Mouse (Mus musculus): ENCODE results near the gene C130032M10Rik. TPM values are rescaled to one million over a fixed set of nuclear protein-coding genes. Genes with fewer than 3 reads are reported as not detected.
A peak's percentile ranks its signal among the peaks of the same experiment; 100 is the strongest.

Gene C130032M10Rik
- polyA plus RNA-seq, 1 experiment = not detected

DNA sequence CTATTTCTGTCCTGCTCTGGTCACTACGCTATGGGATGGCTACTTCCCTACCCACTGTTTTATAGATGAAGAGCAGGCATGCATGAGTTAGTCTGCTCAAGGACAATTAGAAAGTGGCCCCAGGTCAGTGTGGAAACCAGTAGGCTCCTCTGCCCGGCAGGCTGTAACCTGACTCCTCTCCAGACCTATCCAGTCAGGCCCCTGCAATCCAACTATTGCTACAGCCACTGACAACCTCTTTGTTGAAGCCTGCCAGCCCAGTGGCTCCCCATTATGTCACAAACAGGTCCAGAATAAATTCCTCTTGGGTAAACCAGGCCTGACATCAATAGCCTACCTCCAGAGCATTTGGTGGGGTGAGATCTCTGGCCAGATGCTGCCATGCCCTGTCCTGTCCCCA lies 21.1 kb downstream of the C130032M10Rik start:
- no peak for DNase-seq (ENCODE audit: low read depth)
- TF ChIP-seq POLR2A (IDR thresholded peaks at IDR 0.05; ENCODE audit: borderline replicate concordance, extremely low read depth, insufficient read depth, insufficient read length, poor library complexity, severe bottlenecking) (no peak), CTCF (IDR thresholded peaks at IDR 0.05; ENCODE audit: borderline replicate concordance, extremely low read depth, insufficient read depth, insufficient read length) (no peak)

DNA sequence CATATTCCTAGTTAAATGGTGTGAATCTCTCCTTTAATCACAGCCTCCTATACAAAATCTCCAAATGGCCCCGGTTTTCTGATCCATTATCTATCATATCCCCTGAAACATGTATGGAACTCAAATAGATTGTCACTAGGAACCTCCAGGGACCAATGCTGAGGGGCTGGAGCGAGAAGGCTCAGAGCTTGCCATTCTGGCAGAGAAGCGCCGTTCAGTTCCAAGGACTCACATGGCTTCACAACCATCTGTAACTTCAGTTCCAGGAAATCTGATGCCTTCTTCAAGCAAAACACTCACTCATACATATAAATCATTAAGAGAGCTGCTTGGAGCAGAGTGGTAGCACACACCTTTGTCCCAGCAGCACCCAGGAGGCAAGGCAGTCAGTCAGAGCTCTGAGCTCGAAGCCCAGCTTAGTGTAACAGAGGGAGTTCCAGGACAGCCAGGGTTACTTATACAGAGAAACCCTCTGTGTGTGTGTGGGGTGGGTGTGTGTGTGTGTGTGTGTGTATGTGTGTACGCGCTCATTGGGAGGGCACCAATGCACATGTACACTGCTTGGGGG lies 23.6 kb downstream of the C130032M10Rik start:
- DNase-seq (ENCODE audit: low read depth) = no peak
- TF ChIP-seq CTCF (IDR thresholded peaks at IDR 0.05; ENCODE audit: borderline replicate concordance, extremely low read depth, insufficient read depth, insufficient read length) (no peak), POLR2A (IDR thresholded peaks at IDR 0.05; ENCODE audit: borderline replicate concordance, extremely low read depth, insufficient read depth, insufficient read length, poor library complexity, severe bottlenecking) (no peak)

DNA sequence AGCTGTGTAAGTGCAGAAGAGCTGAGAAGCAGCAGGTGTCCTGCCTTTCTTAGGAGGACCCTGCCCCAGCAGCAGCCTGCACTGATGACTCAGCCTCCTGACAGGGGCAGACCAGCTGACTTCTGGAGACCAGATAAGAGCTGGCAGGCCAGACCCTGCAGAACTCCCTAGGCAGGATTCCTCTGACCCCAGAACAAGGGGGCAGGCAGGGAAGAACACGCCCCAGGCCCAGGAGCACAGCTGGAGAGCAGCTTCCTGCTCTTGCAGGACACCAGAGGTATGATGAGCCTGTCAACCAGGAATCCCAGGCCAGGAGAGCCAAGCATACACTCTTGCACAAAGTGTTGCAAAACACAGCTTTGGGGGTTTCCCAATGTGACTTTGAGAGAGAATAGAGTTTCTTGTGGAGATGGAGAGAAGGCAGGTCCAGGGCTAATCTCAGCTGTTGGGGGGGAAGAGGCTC lies 25.8 kb downstream of the C130032M10Rik start:
- no peak for DNase-seq (ENCODE audit: low read depth)

DNA sequence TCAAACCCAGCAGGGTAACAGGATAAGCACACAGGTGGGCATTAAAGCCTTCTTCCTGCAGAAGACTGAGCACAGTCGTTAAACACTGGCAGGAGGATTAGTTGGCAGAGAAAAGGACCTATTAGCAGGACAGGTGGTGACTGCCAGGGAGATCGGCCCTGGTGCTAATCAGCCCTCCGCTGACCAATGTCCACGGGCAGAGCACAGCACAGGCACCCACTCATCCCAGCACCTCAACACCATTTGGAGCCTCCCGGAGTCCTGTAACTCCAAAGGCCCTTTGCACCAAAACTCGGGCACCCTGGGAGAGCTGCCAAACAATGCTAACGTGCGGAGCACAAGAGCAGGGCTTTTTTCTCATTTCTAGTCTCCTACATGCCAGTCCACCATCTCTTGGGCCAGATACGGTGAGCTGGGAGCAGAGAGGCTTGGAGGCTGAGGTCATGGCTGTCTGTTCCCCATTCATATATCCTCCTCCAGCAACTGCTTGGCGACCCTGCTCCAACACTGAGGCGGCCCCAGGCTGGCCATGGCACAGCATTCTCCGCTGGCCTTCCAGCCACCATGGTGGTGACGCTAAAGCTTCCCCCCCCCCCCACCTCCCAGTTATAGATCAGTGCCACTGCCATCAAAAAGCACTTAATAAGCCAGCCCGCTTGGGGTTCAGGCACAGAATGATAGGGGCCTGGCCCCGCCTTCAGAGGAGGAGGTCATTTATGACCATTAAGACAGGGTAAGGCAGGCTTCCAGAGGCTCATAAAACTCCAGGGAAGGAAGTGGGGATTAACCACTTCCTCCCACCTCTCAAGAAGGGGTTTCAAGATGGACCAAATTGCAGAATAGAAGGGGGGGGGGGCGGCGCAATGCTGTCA lies 28.6 kb downstream of the C130032M10Rik start:
- no peak for DNase-seq (ENCODE audit: low read depth)

More for the DNA sequence above, 25.8 kb downstream of the C130032M10Rik start:
- TF ChIP-seq CTCF (IDR thresholded peaks at IDR 0.05; ENCODE audit: borderline replicate concordance, extremely low read depth, insufficient read depth, insufficient read length) = no peak
- no peak for TF ChIP-seq POLR2A (IDR thresholded peaks at IDR 0.05; ENCODE audit: borderline replicate concordance, extremely low read depth, insufficient read depth, insufficient read length, poor library complexity, severe bottlenecking)

DNA sequence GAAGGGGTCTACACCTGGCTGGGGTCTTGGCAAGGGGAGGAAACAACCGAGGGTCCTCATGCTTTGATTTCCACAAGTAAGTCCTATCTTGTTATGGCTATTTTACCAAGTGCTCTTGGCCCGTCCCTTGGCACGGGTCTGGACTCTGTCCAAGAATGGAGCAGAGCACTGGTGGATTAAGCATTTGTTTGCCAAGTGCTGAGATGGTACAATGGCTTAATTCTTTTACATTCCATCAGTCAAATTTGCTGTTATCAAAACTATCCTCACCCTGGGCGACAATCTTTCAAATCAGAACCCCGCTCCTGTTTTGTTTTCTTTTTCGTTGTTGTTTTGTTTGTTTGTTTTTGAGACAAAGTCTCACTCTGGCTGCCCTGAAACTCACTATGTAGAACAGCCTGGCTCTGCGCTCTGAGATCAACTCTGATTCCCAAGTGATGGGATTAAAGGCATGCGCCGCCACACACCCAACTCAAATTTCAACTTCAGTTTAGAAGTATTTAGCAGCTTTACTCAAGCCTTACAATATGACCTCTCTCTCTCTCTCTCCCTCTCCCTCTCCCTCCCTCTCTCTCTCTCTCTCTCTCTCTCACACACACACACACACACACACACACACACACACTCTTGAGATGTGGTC lies 29.4 kb downstream of the C130032M10Rik start:
- TF ChIP-seq POLR2A (IDR thresholded peaks at IDR 0.05; ENCODE audit: borderline replicate concordance, extremely low read depth, insufficient read depth, insufficient read length, poor library complexity, severe bottlenecking) = no peak
- no peak for TF ChIP-seq CTCF (IDR thresholded peaks at IDR 0.05; ENCODE audit: borderline replicate concordance, extremely low read depth, insufficient read depth, insufficient read length)
- DNase-seq (ENCODE audit: low read depth) = peak; percentile 71

More for the DNA sequence above, 28.6 kb downstream of the C130032M10Rik start:
- TF ChIP-seq CTCF (IDR thresholded peaks at IDR 0.05; ENCODE audit: borderline replicate concordance, extremely low read depth, insufficient read depth, insufficient read length) (no peak), POLR2A (IDR thresholded peaks at IDR 0.05; ENCODE audit: borderline replicate concordance, extremely low read depth, insufficient read depth, insufficient read length, poor library complexity, severe bottlenecking) (no peak)

DNA sequence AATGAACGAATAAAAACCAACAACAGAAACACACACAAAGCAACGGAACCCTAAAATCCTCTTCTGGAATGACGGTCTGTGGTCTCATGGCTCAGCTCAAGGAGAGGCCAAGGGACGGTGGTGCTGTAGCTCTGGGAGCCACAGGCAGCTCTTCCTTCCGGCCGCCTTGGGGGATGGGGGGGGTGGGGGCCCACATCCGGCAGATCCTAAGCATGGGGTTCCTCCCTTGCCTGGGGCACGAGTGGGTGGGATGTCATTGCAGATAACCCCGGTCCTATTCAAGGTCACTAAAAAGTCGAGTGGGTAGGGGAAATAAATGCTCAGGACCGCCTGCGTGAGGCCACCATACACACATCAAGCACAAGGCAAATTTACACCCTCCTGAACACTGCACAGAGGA lies 31.3 kb downstream of the C130032M10Rik start:
- no peak for DNase-seq (ENCODE audit: low read depth)
- no peak for TF ChIP-seq CTCF (IDR thresholded peaks at IDR 0.05; ENCODE audit: borderline replicate concordance, extremely low read depth, insufficient read depth, insufficient read length)
- no peak for TF ChIP-seq POLR2A (IDR thresholded peaks at IDR 0.05; ENCODE audit: borderline replicate concordance, extremely low read depth, insufficient read depth, insufficient read length, poor library complexity, severe bottlenecking)

DNA sequence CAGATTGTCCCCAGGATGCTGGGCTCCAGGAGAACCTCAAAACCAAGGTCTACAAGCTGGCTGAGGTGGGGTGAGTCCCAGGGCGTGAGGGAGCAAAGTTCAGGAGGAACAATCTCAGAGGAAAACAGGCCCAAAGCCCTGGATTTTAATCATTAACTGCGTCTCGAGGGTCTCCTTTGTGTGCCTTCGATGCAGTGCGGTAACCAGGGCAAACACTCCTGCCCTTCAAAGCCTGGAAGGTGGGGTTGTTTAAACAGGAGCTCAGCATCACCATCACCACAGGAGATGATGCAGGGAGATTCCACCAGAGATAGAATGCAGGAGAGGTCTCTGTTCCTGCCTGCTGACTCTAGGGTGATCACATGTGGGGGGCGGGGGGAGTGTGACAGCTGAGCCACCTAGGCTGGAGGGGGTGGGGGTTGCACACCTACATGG lies 32.2 kb downstream of the C130032M10Rik start:
- no peak for DNase-seq (ENCODE audit: low read depth)
- TF ChIP-seq CTCF (IDR thresholded peaks at IDR 0.05; ENCODE audit: borderline replicate concordance, extremely low read depth, insufficient read depth, insufficient read length) = no peak
- TF ChIP-seq POLR2A (IDR thresholded peaks at IDR 0.05; ENCODE audit: borderline replicate concordance, extremely low read depth, insufficient read depth, insufficient read length, poor library complexity, severe bottlenecking) = no peak

DNA sequence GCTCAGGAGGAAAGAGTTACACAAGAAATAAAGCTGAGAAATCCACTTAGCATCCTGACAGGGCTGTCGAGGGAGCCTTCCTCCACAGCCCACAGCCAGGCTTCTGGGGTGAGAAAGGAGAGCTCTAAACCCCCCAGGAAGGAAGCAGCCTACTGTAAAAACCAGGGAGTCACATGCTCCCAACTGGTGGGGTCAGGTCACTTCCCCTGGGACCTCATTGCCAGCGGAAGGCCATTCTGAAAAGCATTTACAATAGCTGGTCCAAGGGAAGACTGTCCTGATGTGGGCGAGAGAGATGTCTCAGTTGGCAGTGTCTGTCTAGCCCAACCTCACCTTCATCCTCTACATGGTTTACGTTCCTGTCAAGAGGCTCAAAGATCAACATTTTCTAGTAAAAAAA lies 33.0 kb downstream of the C130032M10Rik start:
- DNase-seq (ENCODE audit: low read depth) = no peak
- no peak for TF ChIP-seq POLR2A (IDR thresholded peaks at IDR 0.05; ENCODE audit: borderline replicate concordance, extremely low read depth, insufficient read depth, insufficient read length, poor library complexity, severe bottlenecking)

DNA sequence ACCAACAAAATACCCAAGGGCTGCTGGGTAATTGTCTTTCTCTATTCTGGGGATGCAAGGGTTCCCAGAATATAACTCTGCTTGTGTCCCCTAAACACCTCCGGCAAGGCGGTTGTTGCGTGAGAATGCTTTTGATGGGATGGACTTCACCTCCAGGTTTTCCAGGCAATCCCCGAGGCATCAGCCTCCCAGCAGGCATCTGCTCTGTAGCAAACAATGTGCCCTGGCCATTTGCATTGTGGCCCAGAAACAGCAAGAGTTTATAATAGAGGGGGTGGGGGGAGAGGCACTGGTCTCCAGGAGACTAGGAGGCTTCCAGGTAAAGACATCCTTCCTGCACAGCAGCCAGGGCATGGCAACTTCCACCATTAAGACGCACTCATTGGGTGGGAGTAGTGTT lies 33.6 kb downstream of the C130032M10Rik start:
- TF ChIP-seq POLR2A (IDR thresholded peaks at IDR 0.05; ENCODE audit: borderline replicate concordance, extremely low read depth, insufficient read depth, insufficient read length, poor library complexity, severe bottlenecking) = no peak
- TF ChIP-seq CTCF (IDR thresholded peaks at IDR 0.05; ENCODE audit: borderline replicate concordance, extremely low read depth, insufficient read depth, insufficient read length) = no peak
- peak; percentile 47 for DNase-seq (ENCODE audit: low read depth)

DNA sequence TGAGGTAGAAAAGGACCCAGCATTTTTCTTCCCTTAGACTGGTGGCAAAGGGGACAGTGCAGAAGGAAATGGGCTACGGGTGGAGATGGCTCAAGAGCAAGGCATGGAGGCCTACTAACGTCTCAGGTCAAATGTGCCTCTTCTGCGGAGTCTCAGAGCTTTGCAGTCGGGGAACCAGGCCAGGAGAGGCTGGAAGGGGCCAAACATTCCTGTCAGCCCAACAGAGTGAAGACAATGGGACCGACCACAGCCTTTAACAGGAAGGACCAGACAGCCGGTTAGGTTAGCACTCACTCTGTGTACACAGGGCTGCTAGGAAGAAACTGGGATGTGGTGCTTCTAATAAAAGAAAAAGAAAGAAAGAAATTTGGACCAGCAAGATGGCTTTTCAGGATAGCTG lies 34.5 kb downstream of the C130032M10Rik start:
- TF ChIP-seq CTCF (IDR thresholded peaks at IDR 0.05; ENCODE audit: borderline replicate concordance, extremely low read depth, insufficient read depth, insufficient read length) = no peak
- TF ChIP-seq POLR2A (IDR thresholded peaks at IDR 0.05; ENCODE audit: borderline replicate concordance, extremely low read depth, insufficient read depth, insufficient read length, poor library complexity, severe bottlenecking) = no peak
- no peak for DNase-seq (ENCODE audit: low read depth)

DNA sequence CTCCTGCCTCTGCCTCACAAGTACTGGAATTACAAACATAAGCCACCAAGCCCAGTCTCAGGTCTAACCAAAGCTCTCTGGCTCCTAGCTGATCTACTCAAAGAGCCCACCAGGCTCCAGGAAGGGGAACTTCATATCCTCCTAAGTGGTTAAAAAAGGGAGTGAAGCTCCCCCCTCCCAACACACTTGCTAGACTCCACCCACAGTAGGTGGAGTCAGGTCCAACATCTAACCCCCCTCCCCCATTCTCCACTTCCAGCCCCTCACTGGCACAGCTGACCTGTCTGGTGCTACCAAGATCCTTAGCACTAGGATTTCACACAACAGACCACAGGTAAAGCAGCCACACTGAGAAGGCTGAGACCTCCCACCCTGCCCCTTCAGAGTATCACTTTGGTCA lies 38.3 kb downstream of the C130032M10Rik start:
- DNase-seq (ENCODE audit: low read depth) = no peak
- TF ChIP-seq CTCF (IDR thresholded peaks at IDR 0.05; ENCODE audit: borderline replicate concordance, extremely low read depth, insufficient read depth, insufficient read length) (no peak), POLR2A (IDR thresholded peaks at IDR 0.05; ENCODE audit: borderline replicate concordance, extremely low read depth, insufficient read depth, insufficient read length, poor library complexity, severe bottlenecking) (no peak)

Data from brain, embryonic 14.5 days (tissue).